Mouse (Mus musculus) layer of hippocampus, postnatal 14 days (tissue): ENCODE results near the gene Ankrd53. TPM values are rescaled to one million over a fixed set of nuclear protein-coding genes. Genes with fewer than 3 reads are reported as not detected.
A peak's percentile ranks its signal among the peaks of the same experiment; 100 is the strongest.
"Not testable (repeated sequence)": the region's sequence is repeated elsewhere in the genome, so short reads cannot be mapped to it uniquely, and the experiment has no call there.

Experiments
- DNase-seq, 2 experiments: peaks; one replicate each; pipeline ENCODE4 v3.0.0; 2021 to 2022; ENCODE audit warnings: low spot score in 2 of 2, mixed read lengths in 1 of 2
- total RNA-seq, 2 experiments: library from RNA; stranded (reverse); gene quantifications; 2 replicates each; pipeline ENCODE4 v1.2.3; 2021

Ankrd53 gene
- total RNA-seq, 2 experiments from 2014 or later, result not detected

DNA sequence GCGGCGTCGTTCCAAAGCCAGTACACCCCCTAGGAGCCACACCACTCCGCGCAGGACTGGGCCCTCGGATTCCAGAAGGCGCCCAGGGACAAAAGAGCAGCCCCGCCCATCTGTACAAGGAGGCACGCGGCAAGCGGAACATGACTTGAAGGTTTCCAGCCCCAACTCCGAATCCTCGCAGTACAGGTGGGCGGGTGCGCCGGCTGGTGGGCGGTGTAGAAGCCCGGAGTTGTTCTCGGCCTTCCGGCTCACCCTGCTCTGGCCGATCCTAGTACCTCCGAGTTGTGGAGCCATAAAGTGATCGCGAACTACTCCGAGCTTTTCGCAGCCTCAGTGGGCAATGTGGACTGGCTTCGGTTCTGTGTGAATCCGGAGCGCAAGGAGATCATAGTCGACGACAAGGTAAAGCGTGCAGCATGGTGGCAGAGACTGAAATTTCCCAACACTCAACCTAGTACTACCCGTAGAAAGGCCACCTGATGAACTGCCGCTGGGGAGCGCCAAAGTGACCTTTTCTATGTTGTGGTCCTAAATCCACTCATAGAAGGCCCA lies 512 bp downstream of the Ankrd53 start:
- no peak for DNase-seq

DNA sequence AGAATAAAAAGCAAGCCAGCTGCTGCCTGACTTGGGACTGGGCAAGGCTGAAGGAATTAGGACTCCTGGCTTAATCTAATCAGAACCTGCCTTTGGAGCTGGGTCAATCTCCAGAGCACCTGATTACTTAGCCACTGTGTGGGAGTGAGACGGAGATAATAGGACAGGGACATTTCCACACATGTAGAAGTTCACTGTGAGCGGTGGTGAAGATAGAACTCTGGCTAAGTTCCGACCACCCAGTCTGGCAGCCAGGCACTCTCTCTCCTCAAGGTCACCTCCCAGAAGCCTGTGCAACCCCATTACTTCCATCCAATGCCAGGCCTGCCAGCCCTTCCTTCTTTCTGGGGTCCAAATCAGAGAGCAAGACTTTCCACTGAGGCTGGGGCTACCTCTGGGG lies 4.5 kb downstream of the Ankrd53 start:
- no peak for DNase-seq

DNA sequence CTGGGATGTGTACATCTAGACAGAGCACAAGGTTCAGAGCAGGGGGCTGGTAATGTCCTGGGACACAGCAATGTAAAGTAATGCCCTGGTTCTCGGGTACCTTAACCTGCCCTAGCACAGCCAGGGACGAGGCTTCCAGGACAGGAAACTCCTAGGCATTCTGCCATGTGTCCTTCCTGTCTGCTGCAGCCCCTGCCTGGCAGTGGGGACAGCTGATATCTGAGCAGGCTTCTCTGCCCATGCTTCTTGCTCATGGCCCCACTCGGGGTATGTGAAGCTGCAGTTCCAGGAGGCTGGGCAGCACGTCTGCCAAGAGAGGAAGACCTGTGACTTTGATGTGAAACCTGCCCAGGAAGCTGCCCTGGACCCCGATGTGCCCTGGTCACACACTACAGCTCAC lies 6.0 kb downstream of the Ankrd53 start:
- DNase-seq, result no peak

DNA sequence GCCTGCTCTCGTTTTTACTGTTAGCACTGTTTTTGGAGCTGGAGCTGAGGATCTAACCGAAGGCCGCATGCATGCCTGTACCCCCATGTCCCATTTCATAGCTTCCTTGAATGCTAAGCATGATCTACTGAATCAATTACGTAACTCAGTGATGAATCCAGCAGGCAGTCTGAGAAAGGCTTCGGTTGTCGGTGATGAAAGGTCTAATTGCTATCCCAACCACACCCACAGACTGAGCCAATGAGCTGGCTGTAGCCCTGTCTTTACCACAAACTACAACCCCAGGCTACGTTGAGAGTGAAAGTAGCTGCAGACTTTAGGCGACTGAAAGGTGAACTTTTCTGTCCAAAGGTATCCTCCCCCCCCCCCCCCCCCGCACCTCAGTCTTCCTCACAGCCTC lies 11.7 kb downstream of the Ankrd53 start:
- no peak for DNase-seq

DNA sequence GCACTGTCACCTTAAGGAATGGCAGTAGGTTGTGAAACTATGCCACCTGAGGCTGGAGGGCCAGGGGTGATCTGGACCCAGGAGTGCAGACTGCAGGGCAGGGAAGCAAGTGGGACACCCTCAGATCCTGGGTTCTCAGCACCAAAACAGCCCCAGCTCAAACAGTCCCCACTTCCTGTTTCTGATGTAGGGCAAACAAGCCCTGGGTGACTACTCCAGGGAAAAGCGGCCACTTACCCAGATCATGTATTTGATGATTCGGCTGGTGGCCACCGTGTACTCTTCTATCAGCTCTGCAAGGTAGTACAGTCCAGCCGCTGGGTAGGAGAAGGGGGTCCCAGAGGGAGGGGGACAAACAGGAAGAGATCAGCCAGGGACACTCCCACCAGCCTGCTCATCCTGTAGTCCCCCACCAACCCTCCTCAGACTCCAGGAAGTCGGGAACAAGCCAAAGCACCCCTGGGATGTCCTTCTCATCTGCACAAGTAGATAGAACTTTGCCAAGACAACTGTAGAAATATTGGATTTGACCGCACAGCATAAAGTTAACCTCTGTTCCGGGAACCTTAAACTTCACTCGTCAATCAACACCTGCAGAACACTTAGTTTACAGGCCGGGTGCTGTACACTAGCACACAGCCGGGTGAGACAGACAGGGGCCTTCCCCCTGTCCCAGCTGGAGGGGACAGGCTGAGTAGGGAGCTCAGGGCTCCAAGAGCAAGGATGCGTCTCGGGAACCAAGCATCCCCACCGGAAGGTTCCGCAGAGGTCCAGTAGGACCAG lies 12.5 kb downstream of the Ankrd53 start:
- no peak for DNase-seq

DNA sequence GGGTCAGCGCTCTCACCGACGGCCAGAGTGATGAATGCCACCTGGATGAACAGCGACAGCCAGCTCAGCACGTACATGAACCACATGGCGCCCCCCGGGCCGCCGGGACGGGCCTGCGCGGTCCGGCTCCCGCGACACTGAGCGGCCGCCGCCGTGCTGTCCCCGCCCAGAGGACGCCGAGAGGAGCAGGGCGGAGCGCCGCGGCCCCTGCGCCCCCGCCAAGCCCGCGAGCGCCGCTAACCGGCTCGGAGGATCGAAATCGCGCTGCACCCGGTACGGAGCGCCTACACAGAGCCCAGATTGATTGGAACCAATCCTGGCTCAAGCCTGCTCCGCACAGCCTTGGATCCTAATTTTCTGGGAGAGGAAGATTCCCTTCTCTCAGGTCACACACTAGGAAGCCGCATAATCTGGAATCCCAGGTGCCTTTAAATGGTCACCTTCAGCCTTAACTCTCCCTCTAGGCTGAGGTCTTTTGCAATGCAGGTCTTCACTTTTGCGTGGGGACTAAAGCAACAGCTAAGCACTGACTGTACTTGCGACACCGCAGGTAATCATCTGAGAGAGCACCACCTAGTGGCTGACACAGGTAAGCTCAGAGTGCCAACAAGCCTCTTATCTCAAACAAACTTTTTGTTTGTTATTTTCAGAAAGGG lies 13.3 kb downstream of the Ankrd53 start, which contains the start of gene Tex261:
Gene Tex261 (minus strand): TSS at position 176 of the 656 bp plus-strand sequence.
- peak; percentile 89 to 92 for DNase-seq

DNA sequence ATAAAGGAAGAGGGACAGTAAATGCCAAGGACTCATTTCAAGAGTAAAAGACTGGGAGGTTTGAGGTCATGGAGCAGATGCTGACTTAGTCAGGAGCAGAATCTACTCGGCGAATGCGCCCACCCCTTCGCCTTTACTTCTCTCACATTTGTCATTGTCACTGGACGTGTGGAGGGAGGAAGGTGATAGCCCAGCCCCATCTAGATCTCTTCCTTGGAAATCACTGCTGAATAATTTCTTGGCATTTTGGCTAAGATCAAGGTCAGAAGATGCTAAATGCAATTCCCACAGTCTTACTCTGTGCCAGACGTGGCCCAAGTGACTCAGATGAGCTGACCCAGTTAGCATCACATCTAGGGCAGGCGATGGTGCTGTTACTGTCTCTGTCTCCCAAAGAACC lies 15.9 kb downstream of the Ankrd53 start:
- no peak for DNase-seq

DNA sequence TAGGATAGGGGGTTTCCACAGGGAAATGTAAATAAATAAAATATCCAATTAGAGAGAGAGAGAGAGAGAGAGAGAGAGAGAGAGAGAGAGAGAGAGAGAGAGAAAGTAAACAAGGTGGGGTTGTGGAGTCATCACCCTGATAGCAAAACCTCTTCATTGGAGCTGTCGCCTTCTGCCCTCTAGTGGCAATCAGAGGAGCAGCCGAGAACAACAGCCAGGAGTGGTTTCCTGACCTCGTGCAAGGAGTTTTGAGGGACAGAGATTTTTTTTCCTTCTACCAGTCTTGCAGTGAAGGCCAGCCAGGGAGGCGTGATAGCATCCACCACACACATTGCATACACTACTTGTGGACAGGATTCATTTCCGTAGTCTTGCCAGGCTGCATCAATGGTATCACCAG lies 16.6 kb downstream of the Ankrd53 start:
- peak in 1 of 2 experiments; percentile 46 for DNase-seq

DNA sequence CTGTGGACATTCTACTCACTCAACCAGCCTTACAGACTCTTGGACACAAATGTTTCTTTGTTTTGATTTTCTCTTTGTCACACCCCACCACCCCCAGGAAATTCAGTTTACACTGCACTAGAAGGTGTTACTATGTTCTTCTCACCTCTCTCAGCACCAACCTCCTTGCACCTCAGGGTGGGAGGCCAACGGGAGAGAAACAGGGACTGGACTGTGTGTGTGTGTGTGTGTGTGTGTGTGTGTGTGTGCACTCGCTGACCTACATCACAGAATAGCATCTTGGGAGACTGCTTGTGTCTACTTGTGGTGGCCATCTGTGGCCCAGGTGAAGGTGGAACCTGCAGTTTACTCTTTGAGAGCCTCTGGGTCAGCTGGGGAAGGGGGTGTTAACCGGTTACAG lies 24.0 kb downstream of the Ankrd53 start:
- no peak for DNase-seq

DNA sequence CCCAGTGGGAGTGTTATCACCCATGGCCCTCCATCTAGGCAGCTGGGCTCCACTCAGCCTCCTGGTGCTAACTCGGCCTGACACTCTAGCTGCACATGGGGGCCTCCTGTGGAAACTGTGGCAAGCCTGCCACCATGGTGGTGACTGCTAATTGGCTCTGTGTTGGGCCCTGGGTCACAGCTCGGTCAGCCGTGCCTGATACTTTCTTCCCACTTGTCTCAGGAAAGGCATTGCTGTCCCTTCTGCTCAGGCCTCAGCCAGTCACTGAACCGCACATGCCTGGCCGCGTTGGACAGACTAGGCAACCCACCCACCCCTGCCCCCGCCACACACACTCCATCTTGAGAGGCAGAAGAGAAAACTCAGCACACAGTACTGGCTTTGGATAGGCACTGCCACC lies 26.1 kb downstream of the Ankrd53 start:
- DNase-seq, result no peak

DNA sequence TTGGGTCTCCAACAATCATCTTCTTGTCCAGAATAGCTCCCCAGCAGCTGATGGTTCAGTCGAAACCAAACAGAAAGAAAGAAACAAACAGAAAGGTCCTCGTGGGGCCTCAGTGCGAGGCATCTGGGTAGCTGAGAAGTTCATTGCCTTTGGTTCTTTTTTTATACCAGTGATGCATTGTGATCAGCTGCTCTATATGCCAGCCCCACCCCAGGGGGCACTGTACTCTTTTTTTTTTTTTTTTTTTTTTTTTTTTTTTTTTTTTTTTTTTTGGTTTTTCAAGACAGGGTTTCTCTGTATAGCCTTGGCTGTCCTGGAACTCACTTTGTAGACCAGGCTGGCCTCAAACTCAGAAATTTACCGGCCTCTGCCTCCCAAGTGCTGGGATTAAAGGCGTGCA lies 28.1 kb downstream of the Ankrd53 start:
- DNase-seq, result not testable (repeated sequence)

DNA sequence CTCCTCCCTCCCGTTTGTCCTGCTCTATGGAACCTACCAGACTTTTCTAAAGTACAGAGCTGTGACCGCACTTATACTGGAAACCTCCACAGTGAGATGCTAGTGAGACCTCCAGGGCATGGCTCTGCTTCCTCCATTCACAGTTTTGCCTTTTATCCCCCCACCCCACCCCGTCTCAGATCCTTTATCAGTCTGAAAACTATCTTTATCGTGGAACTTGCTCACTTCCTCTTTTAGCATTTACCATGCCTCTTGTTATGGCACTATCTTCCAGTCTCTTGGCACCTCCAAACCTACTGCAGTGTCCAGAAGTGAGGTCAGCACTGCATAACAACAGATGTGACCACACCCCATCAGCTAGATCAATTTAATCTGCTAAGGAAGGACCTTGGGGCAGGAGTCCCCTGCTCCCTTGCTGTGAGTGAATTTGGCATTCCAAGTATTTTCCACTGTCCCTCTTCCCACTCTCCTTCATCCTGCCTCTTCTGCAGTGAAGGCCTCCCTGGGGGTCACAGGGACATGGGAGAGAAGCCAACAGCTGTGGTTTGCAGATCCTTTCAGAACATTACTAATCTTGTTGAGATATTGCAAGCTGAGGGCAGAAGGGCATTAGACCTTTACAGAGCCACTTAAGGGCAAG lies 28.9 kb downstream of the Ankrd53 start:
- DNase-seq, result no peak

DNA sequence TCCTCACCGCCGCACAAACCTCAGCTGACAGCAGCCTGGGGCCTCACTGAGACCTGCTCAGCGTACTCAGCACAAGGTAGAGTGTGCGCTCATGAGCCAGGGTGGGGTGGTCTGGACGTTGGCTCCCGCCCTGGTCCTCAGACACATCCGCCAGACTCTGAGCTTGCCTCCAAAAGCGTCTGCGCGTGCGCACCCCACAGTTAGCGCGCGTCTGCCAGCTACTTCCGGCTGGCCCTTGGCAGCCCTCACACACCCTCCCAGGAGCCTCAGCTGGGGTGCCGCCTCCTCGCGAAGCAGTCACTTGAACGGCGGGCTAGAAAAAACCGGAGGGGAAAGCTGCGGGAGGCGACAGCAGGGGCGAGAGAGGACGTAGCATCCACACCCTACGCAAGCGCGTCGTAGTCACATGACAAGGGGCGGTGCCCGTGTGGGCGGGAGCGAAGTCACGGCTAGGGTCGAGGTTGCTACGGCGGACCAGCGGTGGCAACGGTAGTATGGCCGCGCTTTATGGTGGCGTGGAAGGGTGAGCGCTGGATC lies 32.4 kb downstream of the Ankrd53 start, which contains the start of gene Nagk:
Gene Nagk (plus strand): TSS at position 223 of the 537 bp plus-strand sequence.
- peak; percentile 90 to 94 for DNase-seq

DNA sequence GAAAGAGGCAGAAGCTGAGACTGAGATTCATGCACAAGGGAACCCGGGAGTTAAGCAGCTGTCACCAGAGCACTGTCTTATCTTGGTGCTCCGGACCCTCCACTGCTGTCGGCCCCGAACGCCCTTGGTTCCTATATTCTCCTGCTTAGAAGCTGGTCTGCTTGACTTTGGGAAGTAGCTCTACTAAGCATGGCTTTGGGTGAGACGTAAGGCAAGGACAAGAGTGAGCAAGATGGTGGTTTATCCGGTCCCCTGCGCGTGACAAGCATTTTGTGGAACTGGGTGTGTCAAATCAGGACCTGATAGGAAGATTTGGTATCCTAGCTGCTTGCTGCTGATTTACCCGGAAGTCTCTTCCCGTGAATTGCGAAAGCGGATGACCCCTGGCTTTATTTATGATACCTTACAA lies 33.1 kb downstream of the Ankrd53 start:
- peak in 1 of 2 experiments; percentile 50 for DNase-seq

DNA sequence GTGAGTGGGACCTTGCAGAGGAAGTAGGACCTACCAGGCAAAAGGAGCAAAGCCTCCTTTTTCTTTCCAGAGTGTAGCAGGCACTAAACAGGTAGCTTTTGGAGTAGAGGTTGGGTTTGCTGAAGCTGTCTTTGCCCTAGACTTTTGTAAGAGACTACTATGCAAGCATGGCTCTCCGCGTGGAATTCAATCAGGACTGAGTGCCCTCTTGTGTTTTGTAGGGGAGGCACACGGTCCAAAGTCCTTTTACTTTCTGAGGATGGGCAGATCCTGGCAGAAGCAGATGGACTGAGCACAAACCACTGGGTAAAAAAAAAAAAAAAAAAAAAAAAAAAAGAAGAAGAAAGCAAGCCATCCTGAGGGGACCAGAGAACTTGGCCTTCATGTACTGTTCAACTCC lies 34.2 kb downstream of the Ankrd53 start:
- no peak for DNase-seq

DNA sequence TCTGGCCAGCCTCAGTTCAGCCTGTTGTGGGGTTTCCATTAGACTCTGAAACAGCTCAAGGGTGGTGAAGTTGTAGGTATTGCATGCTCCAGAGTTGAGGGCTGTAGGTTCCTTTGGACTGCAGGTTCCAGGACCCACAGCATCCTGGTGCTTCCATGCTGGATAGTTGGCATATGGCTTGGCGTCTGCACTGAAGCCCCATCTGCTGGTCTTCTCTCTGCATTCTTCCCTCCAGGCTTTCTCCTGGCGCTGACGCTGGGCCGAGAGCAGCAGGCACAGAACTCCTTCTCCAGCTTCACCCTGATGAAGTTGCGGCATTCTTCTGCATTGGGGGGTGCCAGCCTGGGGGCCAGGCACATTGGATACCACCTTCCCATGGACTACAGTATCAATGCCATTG lies 39.6 kb downstream of the Ankrd53 start:
- peak in 1 of 2 experiments; percentile 29 for DNase-seq

DNA sequence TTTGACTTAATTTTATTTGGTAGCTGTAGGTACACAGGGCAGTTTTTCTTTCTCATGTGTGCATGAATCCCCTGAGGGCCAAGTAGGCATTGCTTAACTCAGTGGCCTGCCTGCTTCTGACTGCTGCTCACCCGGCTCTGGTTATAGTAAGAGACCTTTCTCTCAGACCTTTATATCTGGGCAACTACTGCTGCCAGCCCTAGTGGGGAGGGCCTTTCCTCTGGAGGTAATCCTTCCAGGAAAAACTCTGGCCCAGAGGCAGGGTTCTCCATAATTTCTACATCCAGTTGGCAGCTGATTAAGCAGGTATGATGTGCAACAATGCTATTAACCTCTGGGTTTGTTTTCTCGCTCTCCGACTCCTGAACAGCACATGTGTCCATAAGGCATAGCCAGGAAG lies 40.4 kb downstream of the Ankrd53 start:
- DNase-seq, result no peak

DNA sequence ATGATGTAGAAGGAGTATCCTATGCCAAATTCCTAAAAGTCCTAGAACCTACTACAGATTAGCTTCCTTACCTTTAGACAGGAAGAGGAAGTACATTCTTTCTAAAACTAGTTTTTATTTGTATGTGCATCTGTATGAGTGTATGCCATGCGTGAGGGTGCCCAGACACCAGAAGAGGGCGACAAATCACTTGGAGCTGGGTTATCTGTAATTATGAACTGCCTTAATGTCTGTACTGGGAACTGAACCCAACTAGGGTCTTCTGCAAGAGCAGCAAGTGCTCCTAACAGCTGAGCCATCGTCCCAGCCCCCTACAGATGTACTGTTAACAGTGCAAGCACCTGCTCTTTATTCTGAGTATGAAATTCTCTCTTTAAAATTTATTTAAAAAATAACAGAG lies 53.4 kb downstream of the Ankrd53 start:
- DNase-seq, result no peak
